Mouse (Mus musculus) kidney, postnatal 0 days (tissue): Measurements from ENCODE around the gene Etv5. TPM values are rescaled to one million over a fixed set of nuclear protein-coding genes. Genes with fewer than 3 reads are reported as not detected.
A peak's percentile ranks its signal among the peaks of the same experiment; 100 is the strongest.
"Not testable (repeated sequence)": the region's sequence is repeated elsewhere in the genome, so short reads cannot be mapped to it uniquely, and the experiment has no call there.

Experiments used
- ATAC-seq: fragments of 200-750 bp; cut with Nextera tagmentation; replicated peaks from 2 replicates; pipeline ENCODE4 v1.8.0; 2017; ENCODE audit warnings: low read depth, moderate number of reproducible peaks, moderate TSS enrichment, moderate library complexity; ENCODE audit not compliant: low FRiP score
- DNase-seq: peaks from one replicate; pipeline ENCODE4 v3.0.0-alpha.2; 2016; ENCODE audit warnings: low spot score
- H3K27ac ChIP-seq: fragments of 300-500 bp; sonication (generic); 2 replicates; pipeline ENCODE4 v1.5.1; 2014; ENCODE audit warnings: mild to moderate bottlenecking
- H3K27me3 ChIP-seq: fragments of 300-500 bp; sonication (generic); 2 replicates; pipeline ENCODE4 v1.6.1; 2014; ENCODE audit warnings: low read length, mixed read lengths; ENCODE audit not compliant: insufficient read depth
- H3K36me3 ChIP-seq: fragments of 300-500 bp; sonication (generic); 2 replicates; pipeline ENCODE4 v1.6.1; 2014; ENCODE audit warnings: low read length, mixed read lengths; ENCODE audit not compliant: insufficient read depth
- H3K4me1 ChIP-seq: fragments of 300-500 bp; sonication (generic); replicated peaks from 2 replicates; pipeline ENCODE4 v1.6.1; 2014; ENCODE audit warnings: antibody characterized with exemption, low read length, mixed read lengths; ENCODE audit not compliant: insufficient read depth
- H3K4me2 ChIP-seq: fragments of 300-500 bp; sonication (generic); 2 replicates; pipeline ENCODE4 v1.6.1; 2014; ENCODE audit warnings: mild to moderate bottlenecking, low read length, moderate library complexity, mixed read lengths
- H3K4me3 ChIP-seq: fragments of 300-500 bp; sonication (generic); replicated peaks from 2 replicates; pipeline ENCODE4 v1.5.1; 2014; ENCODE audit warnings: low read depth, low read length
- H3K9ac ChIP-seq: fragments of 300-500 bp; sonication (generic); 2 replicates; pipeline ENCODE4 v1.6.1; 2014; ENCODE audit warnings: low read depth, low read length
- H3K9me3 ChIP-seq: fragments of 300-500 bp; sonication (generic); replicated peaks from 2 replicates; pipeline ENCODE4 v1.6.1; 2016; ENCODE audit warnings: low read length, inconsistent platforms, mixed read lengths
- CTCF ChIP-seq: IDR thresholded peaks from 2 replicates; pipeline ENCODE4 v1.5.1; 2016; ENCODE audit warnings: antibody characterized with exemption, low read depth, mild to moderate bottlenecking, moderate library complexity
- WGBS: fragments of 180-500 bp; shearing (Covaris S2); extraction: QIAGEN DNeasy Blood & Tissue Kit; methylation state at CpG from one replicate; pipeline ENCODE4 v1.1.7; 2014; 5-methylcytosine and 5-hydroxymethylcytosine counted together
- polyA plus RNA-seq: library from polyadenylated mRNA; unstranded; fragments of >200 nt; fragmentation: Nextera tagmentation; extraction: Ambion mirVana; gene quantifications from 2 replicates; pipeline ENCODE4 v1.2.1, GENCODE M21; 2015

Gene Etv5
- polyA plus RNA-seq, 1 experiment from 2014 or later: 45.8 TPM

- Histone ChIP-seq H3K4me1 (no peaks in the 10 kb centered on the region), H3K4me2 (no peak overlapping the region), H3K27me3 (no peaks in the 10 kb centered on the region), H3K9ac (no peak overlapping the region), H3K36me3 (no peaks in the 10 kb centered on the region), H3K4me3 (no peak overlapping the region), H3K27ac (no peak overlapping the region), H3K9me3 (no peaks in the 10 kb centered on the region)
- 81% methylated on average over 7 of the region's 7 CpGs for WGBS
- DNase-seq: no peak
- TF ChIP-seq CTCF: no peak
- ATAC-seq: no peak
Measured at GRCm38 (mm10) chr16:22366040-22366439, 73.5 kb downstream of the Etv5 start.

GRCm38 (mm10) chr16:22365596-22365995 is 73.9 kb downstream of the Etv5 start:
- no peaks in the 10 kb centered on the region for H3K9me3 ChIP-seq
- DNase-seq (no peak), ATAC-seq (no peak)
- no peak overlapping the region for H3K9ac ChIP-seq
- no peak for TF ChIP-seq CTCF
- no peaks in the 10 kb centered on the region for H3K4me1 ChIP-seq
- no peaks in the 10 kb centered on the region for H3K27me3 ChIP-seq
- no peaks in the 10 kb centered on the region for H3K36me3 ChIP-seq
- no peak overlapping the region for H3K27ac ChIP-seq
- H3K4me3 ChIP-seq: no peak overlapping the region
- H3K4me2 ChIP-seq: no peak overlapping the region
- WGBS: 57% methylated on average over 3 of the region's 3 CpGs

- Histone ChIP-seq H3K4me1 (no peaks in the 10 kb centered on the region), H3K9me3 (no peaks in the 10 kb centered on the region), H3K4me2 (peak overlapping the region; percentile 44), H3K27me3 (no peaks in the 10 kb centered on the region), H3K36me3 (no peaks in the 10 kb centered on the region), H3K4me3 (no peak overlapping the region), H3K9ac (no peak overlapping the region), H3K27ac (no peak overlapping the region)
- DNase-seq (no peak), ATAC-seq (no peak)
- WGBS: 18% methylated on average over 18 of the region's 18 CpGs
- no peak for TF ChIP-seq CTCF
Measured at GRCm38 (mm10) chr16:22358701-22359354, 80.7 kb downstream of the Etv5 start.

- 87% methylated on average over 5 of the region's 5 CpGs for WGBS
- H3K4me2 ChIP-seq, H3K4me1 ChIP-seq, H3K36me3 ChIP-seq, H3K9me3 ChIP-seq, H3K27ac ChIP-seq, H3K4me3 ChIP-seq, H3K9ac ChIP-seq, ATAC-seq, DNase-seq, H3K27me3 ChIP-seq: not testable (repeated sequence)
Measured at GRCm38 (mm10) chr16:22354177-22354576, 85.3 kb downstream of the Etv5 start.

- Histone ChIP-seq H3K4me2 (no peak overlapping the region), H3K4me3 (no peak overlapping the region), H3K9me3 (no peaks in the 10 kb centered on the region), H3K9ac (no peak overlapping the region), H3K27me3 (no peaks in the 10 kb centered on the region), H3K36me3 (no peaks in the 10 kb centered on the region), H3K27ac (no peak overlapping the region), H3K4me1 (no peaks in the 10 kb centered on the region; the same call in 1 of the 2 replicates)
- DNase-seq (no peak), ATAC-seq (no peak)
- 79% methylated on average over 3 of the region's 3 CpGs for WGBS
- no peak for TF ChIP-seq CTCF
Measured at GRCm38 (mm10) chr16:22353639-22354038, 85.9 kb downstream of the Etv5 start.

- H3K27ac ChIP-seq: no peak overlapping the region
- DNase-seq (no peak), ATAC-seq (no peak)
- no peaks in the 10 kb centered on the region for H3K27me3 ChIP-seq
- H3K36me3 ChIP-seq: no peaks in the 10 kb centered on the region
- no peak overlapping the region for H3K9ac ChIP-seq
- no peaks in the 10 kb centered on the region for H3K9me3 ChIP-seq
- no peaks in the 10 kb centered on the region; the same call in 1 of the 2 replicates for H3K4me1 ChIP-seq
- H3K4me3 ChIP-seq: no peak overlapping the region
- 90% methylated on average over 4 of the region's 4 CpGs for WGBS
- TF ChIP-seq CTCF: no peak
- no peak overlapping the region for H3K4me2 ChIP-seq
Measured at GRCm38 (mm10) chr16:22351194-22351593, 88.3 kb downstream of the Etv5 start.

GRCm38 (mm10) chr16:22349798-22350197 is 89.7 kb downstream of the Etv5 start:
- no peaks in the 10 kb centered on the region for H3K36me3 ChIP-seq
- WGBS: 75% methylated on average over 5 of the region's 5 CpGs
- no peak for ATAC-seq

More at GRCm38 (mm10) chr16:22349798-22350197, 89.7 kb downstream of the Etv5 start:
- no peak overlapping the region for H3K4me2 ChIP-seq
- H3K9me3 ChIP-seq: no peaks in the 10 kb centered on the region
- DNase-seq: no peak
- H3K4me3 ChIP-seq: no peak overlapping the region
- no peaks in the 10 kb centered on the region for H3K27me3 ChIP-seq
- H3K4me1 ChIP-seq: no peaks in the 10 kb centered on the region; the same call in 1 of the 2 replicates
- no peak overlapping the region for H3K9ac ChIP-seq
- H3K27ac ChIP-seq: no peak overlapping the region
- TF ChIP-seq CTCF: no peak
